Mouse (Mus musculus): ENCODE results near the gene Shf.
A peak's percentile ranks its signal among the peaks of the same experiment; 100 is the strongest.

Shf gene

GRCm38 (mm10) chr2:122302574-122303241, 66.3 kb downstream of the Shf start:
- DNase-seq (ENCODE audit: low spot score in 2 of 2): peak; percentile 78 to 86

- DNase-seq (ENCODE audit: low spot score in 2 of 2): no peak
Observed at GRCm38 (mm10) chr2:122301921-122302573, 66.9 kb downstream of the Shf start.

- DNase-seq (ENCODE audit: low spot score in 2 of 2): peak in 1 of 2 experiments; percentile 61
Observed at GRCm38 (mm10) chr2:122301081-122301920, 67.7 kb downstream of the Shf start.

GRCm38 (mm10) chr2:122300656-122301020, 68.3 kb downstream of the Shf start:
- no peak for DNase-seq (ENCODE audit: low spot score in 2 of 2)

- DNase-seq (ENCODE audit: low spot score in 2 of 2): no peak
Observed at GRCm38 (mm10) chr2:122299911-122300655, 68.9 kb downstream of the Shf start.

Measured in right cerebral cortex, postnatal 10 days (tissue).